Mouse (Mus musculus) MEL-GATA-1-ER (cell line): ENCODE results near the gene Rbpj.
"Not testable (repeated sequence)": the region's sequence is repeated elsewhere in the genome, so short reads cannot be mapped to it uniquely, and the experiment has no call there.

Experiments
- DNase-seq: peaks from one replicate; pipeline ENCODE4 v3.0.0-alpha.2; 2012; ENCODE audit warnings: low read depth; ENCODE audit errors: extremely low read depth

Gene Rbpj

DNA sequence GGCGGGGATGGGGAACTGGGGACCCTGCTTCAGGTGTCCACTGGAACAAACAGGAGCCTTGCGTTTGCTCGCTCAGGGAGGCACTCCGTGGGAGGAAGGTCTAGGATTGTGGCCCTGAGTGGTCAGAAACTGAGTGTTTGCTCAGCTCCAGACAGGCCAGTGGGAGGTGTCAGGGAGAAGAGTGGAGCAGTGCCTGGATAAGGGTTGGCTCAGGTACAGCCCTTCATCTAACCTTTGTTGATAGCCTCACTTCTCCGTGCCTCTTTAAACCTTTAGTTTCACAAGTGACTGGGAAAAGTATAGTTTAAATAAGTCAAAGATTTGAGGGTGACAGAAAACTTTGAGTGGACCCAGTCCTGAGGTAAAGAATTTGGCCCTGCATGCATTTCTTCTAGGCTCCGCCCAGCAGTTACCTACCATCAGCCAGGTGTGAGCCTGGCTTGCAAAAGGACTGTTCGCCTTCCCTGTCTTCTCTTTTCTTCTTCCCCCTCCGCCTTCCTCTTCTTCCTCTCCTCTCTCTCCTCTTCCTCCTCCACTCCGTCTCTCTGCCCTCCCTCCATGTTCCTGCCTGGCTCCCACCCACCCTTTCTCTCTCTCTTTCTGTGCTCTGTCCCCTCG is 204.5 kb downstream of the Rbpj start:
- no peak for DNase-seq

DNA sequence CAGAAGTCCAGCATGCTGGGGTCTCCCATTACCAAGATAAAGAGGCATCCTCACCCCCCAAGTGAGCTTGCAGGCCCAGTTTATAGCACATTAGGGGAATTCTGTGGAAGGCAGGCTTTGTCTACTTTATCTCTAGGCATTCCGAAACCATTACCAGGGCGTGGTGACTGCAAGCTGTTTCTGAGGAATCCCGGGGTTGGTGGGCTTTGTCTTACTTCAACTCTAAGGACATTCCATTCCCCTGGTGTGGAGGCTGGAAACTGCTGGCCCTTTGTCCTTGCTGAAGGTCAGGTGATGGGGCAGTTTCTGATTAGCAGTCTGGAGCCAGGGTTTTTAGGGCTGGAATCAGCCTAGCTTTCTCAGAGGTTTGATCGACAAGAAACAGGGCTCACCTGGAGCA is 205.6 kb downstream of the Rbpj start:
- DNase-seq = no peak

DNA sequence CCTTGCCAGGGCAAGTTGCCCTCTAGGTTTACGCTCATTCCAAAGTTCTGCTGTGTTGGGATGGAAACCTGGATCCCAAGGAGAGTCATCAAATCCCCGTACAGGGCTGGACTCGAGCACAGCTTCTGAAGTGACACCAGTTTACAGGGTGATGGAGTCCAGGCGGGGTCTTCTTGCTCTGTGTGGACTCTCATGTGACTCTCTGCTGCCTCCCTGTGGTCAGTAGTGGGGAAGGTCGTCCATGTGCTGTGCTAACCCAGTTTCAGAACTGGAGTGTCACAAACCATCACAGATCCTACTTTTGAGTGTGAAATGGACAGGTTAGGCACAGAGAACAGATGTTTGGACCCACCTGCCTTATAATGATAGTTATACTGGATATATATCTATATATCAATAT is 206.4 kb downstream of the Rbpj start:
- DNase-seq = no peak

DNA sequence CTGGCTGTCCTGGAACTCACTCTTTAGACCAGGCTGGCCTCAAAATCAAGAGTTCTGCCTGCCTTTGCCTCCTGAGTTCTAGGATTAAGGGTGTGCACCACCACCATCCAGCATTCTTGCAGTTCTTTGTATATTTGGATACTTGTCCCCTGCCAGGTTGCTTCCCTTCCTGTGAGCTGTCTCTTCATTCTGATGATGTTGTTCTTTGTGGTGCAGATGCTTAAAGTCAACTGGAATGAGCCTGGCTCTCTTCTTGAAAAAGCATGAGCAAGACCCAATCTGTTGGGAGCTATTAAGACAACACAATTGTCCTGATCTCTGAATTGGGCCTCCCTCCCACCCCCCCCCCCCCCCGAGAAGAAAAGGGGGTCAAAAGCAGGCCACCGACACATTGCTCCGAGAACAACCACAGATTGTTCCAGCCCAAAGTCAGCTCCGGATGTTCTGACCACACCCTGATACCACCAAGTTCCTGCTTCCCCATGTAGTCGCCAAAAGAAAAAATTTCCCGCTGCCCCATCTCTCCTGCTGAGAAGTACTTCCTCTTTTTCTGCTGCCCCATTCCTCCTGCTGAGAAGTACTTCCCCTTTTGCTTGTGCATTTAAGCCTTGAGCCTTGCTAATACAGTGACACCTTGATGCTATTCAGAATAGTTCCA is 207.7 kb downstream of the Rbpj start:
- not testable (repeated sequence) for DNase-seq

DNA sequence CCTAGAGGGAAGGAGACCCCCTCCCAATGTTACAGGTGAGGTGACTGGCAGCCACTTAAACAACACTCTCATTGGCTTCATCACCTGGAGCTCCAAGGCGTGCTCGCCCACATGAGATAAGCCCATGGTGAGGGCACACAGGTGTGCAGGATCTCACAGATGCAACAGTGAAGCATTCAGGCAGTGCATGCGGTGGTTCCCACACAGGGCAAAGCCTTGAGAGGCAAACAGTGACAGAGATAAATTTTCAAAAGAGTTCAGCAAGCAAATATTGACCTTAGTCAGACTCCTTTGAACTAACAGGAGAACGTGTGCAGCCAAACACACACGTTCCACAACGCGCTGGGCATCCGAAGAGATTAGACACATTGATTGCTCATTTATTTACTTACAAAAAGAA is 210.7 kb downstream of the Rbpj start:
- no peak for DNase-seq

DNA sequence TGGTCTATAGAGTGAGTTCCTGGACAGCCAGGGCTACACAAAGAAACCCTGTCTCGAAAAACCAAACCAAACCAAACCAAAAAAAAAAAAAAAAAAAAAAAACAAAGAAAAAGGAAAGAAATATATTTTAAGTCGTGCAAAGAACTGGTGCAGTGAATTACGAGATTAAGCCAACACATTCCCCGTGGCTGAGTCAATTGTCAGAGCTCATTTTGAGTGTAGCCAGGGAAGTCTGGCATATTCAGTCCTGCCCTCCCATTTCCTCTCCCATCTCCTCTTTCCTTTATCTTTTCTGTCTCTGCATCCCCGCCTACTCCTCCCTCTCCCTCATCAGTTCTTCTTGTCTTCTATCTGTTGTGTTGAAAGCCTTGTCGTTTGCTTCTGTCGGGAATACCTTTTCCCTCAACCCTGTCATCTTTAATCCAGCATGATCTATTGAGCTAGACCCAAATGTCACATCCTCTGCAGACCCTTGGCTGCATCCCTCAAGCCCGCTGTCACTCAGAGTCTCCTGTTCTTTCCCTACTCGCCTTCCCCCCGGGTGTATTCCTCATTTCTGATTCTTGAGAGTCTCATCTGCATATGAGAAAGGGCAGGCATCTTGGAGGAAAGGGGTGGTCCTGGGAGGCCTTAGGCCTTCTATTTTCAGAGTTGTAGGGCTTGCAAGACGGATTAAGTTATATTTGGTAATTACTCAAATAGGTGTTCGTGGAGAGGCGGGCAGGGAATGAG is 212.2 kb downstream of the Rbpj start:
- no peak for DNase-seq

DNA sequence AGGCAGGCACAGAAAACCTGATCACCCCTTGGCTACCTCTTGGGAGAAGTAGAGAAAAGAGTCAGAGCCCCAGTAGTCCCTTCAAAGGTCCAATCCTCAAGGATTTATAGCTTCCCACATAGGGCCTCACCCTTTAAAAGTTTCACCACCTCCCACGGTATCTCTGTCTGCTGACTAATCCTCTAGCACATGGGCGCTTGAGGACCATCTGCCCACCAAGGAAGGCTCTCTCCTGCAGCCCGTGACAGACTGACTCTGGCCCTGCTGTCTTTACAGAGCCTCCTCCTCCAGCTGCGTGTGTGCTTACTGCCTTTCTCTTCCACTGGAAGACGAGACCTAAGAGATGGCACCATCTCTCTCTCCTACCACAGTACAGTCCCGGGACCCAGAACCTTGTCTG is 213.7 kb downstream of the Rbpj start:
- DNase-seq = no peak

DNA sequence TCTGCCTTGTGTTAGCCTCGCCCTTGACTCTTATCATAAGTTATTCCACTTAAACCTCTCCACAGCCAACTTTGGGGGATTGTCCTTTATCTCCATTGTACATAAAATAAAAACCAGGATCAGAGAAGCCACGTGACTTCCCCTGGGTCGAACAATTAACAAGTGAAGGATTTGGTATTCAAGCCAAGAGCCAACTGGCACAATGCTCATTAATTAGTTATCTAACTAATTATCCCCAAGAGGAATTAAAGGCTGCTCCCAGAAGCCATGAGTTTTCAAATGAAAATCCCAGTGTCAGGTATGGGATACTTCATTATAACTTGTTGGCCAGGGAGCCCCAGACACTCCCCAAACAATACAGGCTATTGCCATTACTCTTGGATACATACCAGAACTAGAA is 218.0 kb downstream of the Rbpj start:
- DNase-seq = no peak

DNA sequence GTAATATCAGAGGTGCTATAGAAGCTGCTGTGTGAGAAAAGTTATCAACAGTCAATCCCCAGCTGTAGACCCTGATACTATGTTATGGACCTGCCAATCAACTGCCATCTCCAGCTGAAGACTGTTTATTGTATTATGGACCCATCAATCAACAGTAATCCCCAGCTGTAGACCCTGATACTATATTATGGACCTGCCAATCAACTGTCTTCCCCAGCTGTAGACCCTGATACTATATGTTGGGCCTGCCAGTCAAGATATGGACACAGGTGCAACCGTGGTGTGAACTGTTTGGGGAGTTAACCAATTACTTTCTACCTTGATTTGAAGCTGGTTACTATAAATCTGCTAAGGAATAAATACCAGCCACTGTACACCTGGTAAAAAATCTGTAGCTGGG is 218.5 kb downstream of the Rbpj start:
- no peak for DNase-seq

DNA sequence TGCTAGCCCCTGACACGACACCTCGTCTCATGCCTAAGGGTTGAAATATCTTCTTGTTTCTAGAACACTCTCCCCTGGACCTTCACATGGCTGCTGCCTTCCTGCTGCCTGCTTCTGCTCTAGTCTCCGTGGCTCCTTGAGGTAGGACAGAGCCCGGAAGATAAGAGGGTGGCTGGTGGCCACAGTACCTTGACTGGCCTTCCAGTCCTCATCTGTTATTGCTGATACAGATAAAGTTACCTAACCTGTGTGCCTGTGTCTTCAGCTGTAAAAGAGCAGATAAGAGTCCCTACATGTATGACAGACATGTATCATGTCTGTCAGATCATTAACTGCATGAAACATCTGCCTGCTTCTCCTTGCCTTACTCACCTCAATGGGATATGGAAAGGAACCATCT is 219.7 kb downstream of the Rbpj start:
- no peak for DNase-seq

DNA sequence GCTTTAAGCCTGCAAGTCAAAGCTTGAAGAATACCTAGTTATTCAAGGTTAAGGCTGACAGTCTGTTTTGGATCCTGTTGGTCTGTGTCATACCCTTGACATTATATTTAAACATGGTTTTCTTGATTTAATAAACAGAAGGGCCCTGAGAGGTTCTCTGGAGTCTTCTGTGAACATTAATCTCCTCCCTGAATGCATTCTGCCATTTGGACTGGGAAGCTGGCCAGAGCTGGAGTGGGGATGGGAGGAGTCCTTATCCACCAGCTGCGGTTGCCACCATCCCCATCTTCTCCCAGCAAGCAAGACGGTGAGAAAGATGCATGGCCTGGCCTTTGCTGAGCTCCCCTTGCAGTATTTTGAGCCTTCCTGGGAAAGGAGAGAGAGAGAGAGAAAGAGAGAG is 220.4 kb downstream of the Rbpj start:
- DNase-seq = no peak

DNA sequence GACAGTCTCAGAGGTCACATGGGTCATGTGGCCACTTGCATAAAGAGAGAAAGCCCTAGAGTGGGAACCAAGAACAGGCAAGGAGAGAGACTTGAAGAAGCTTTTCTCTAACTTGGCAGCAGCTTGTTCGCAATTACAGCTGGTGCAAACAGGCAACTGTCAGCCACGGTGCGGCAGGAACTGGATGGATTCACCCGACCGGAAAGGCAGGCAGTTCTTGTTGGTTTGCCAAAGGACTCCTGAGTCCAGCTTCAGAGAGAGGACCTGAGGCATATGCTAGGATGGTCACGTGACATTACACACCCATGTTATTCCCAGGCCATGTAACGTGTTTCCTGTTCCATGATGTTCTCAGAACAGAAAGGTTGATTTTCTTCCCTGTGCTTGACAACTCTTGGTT is 222.4 kb downstream of the Rbpj start:
- no peak for DNase-seq

DNA sequence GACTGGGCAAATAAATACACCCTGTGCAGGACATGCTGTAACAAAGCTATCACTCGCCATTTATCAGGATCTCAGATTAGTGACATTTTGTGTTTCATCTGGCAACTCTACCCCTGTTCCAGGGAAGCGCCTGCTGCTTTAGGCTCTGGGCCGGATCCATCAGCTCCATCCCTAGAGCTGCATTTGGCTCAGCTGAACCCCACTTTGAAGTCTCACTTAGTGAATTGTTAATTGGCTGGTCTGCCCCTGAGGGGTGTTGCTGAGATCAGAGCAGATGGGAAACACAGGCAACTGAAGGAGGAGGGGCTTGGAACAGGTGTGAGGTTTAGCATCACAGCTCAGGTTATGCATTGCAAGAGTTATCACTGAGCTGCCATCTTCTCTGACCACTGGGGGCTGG is 225.6 kb downstream of the Rbpj start:
- DNase-seq = no peak

DNA sequence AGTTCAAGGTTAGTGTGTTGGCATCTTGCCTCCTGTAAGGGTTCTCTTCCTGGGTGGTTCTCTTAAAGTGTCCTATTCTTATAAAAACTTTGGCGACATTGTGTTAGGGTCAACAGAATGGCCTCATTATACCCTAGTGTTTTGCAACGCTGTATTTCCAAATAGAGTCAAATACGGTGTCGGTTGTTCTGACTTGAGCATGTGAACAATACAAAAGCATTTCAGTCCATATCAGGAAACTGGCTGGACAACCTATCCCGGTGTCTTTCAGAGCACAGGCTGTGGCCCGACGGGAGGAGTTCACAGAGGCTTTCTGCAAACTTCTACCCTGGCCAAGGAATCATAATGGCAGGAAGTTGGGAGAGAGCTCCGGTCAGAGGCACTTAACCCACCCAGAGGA is 226.1 kb downstream of the Rbpj start:
- no peak for DNase-seq

DNA sequence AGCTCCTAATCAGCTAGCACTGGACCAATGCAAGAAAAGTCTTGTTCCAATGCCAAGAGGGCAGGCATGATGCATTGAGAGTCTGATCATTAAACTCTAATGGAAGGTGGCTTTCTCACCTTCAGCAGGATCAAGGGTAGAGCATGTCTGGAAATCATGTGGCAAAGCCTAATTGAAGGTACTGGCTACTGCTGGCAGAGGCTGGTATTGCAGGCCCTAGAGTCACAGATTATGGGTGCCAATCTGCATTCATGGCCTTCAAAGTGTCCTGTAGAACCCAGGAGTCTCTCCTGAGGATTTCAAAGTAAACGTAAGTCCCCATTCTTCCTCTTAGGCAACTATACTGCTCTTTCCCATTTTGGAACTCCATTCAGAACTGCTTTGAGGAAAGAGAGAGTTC is 226.7 kb downstream of the Rbpj start:
- no peak for DNase-seq

DNA sequence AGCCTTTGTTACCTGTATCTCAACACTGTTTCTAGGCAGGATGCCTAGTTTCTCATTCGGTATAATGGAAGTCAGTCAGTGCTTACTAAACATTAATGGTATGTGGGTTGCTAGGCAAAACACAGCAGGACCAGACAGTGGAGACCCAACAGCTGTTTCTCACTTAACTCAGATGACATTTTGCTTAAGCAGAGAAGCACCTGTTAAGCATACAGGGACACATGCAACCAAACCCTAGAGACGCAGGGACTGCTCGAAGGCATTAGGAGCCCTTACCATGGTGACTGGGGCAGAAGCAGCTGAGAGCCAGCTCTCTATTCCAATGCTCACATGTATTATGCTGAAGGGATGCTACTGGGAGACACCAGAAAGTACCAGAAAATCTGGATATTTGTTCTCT is 230.7 kb downstream of the Rbpj start:
- DNase-seq = no peak

DNA sequence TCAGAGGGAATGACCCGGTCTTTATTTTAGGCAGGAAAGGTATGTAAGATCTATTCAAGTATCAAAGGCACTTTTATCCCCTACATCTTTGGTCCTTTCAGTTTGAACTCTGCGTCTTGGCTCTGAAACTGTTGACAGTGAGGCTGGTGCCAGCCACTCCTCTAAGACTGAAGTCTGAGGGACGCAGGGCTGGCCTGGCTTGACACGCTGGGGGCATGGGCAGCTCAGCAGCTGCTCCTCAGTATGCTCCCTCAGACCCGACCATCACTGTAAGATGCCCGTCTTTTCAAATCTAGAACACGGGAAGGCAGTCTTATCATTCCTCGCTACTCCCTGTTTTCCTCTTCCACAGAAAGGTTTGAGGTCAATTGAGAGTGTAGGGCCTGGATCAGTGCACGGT is 231.8 kb downstream of the Rbpj start:
- no peak for DNase-seq

DNA sequence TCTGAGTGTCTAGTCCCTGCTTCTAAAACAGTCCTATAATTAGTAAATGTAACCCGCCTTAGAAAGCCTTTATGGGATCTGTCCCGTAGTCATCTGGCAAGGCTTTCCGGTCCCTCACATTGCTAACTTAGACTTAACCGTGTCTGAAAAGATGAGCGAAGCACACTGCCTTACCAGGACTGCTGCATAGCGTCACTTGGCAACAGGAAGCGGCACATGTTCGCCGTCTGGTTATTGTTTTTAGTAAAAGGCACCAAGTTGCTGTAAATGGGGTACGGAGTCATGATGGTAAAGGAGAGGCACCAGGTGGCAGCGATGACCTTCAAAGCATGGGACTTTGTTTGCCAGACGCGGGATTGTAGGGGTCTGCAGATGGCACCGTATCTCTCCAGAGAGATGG is 236.7 kb downstream of the Rbpj start:
- DNase-seq = no peak
